15 mouse cellular contexts compared by ENCODE assay signal in the genomic region with DNA sequence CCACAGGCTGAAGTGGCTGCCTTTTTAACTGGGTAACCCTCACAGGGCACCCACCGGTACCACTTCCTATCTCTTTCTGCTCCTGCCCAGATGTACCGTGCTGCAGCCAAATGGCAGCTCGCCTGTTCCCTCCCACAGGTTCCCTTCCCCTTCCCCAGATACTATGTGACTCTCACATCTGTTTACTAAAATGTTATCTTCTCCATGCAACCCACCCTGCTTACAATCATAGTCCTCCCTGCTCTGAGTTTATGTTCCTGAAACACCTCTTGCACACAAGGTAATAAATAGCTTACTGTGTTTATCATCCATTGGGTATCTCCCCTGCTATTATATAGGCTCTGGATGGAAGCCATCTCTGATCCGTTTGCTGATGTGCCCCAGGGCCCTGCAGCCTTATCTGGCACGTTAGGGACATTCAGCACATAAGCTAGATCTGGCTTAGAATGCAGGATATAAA.
DNase-seq lines count a peak whose midpoint lies in the region; ATAC-seq lines count a peak whose summit lies in the region.
"Had no signal": no experiment of that assay in that cellular context is flagged by ENCODE, and none has a peak within 500 bp of the region (broad histone marks: within the 10 kb centered on the region; RNA-seq: fewer than 3 reads in every experiment).

No protein-coding gene starts in this region.

- H3K27me3 ChIP-seq in forebrain, embryonic 10.5 days (ENCODE audit: poor library complexity, severe bottlenecking) = 0 out of 2 replicates have a peak, but pooled peaks cover 3% of the 10 kb centered on the region
- no peaks in the 10 kb centered on the region for H3K27me3 ChIP-seq in forebrain, embryonic 15.5 days
- no peaks in the 10 kb centered on the region for H3K27me3 ChIP-seq in hindbrain, embryonic 11.5 days (ENCODE audit: control insufficient read depth, insufficient read depth, low read length)
- no peaks in the 10 kb centered on the region for H3K27me3 ChIP-seq in hindbrain, embryonic 14.5 days (ENCODE audit: control insufficient read depth, insufficient read depth, low read length)
- no peaks in the 10 kb centered on the region for H3K27me3 ChIP-seq in limb, embryonic 10.5 days (ENCODE audit: low read depth, poor library complexity, severe bottlenecking)
- H3K27me3 ChIP-seq: CH12.LX; limb, embryonic 12.5 days; midbrain, embryonic 15.5 days; stomach, embryonic 15.5 days had no signal

- WGBS in forebrain, embryonic 10.5 days = 85% methylated on average over 5 of the region's 5 CpGs
- 62% methylated on average over 5 of the region's 5 CpGs for WGBS in forebrain, embryonic 15.5 days
- WGBS in hindbrain, embryonic 11.5 days = 74% methylated on average over 5 of the region's 5 CpGs
- 67% methylated on average over 5 of the region's 5 CpGs for WGBS in hindbrain, embryonic 14.5 days
- 54% methylated on average over 5 of the region's 5 CpGs for WGBS in limb, embryonic 10.5 days

- no peak for DNase-seq in forebrain, embryonic 10.5 days (ENCODE audit: extremely low spot score, low spot score)
- DNase-seq in hindbrain, embryonic 11.5 days (ENCODE audit: low spot score) = no peak
- DNase-seq in hindbrain, embryonic 14.5 days (ENCODE audit: low spot score) = no peak
- peak; percentile 40 for DNase-seq in MEL-GATA-1-ER (ENCODE audit: extremely low read depth, low read depth)
- DNase-seq in limb, embryonic 10.5 days (ENCODE audit: low spot score) = no peak
- no peak for DNase-seq in cerebellum, adult 11 months
- no peak for DNase-seq in spleen, adult 18-20 months
- DNase-seq: adrenal gland, adult 8-10 months; cerebellum, adult 9-11 months; kidney, adult 9 months had no signal

- peaks cover 66% of the 10 kb centered on the region for H3K4me1 ChIP-seq in forebrain, embryonic 10.5 days
- H3K4me1 ChIP-seq in forebrain, embryonic 15.5 days = peaks cover 6% of the 10 kb centered on the region
- peaks cover 7% of the 10 kb centered on the region for H3K4me1 ChIP-seq in hindbrain, embryonic 11.5 days (replicated peaks; ENCODE audit: control insufficient read depth, insufficient read depth, low read length)
- peaks cover 9% of the 10 kb centered on the region; the same call in 1 of the 2 replicates for H3K4me1 ChIP-seq in hindbrain, embryonic 14.5 days (replicated peaks; ENCODE audit: control insufficient read depth, insufficient read depth, low read length)
- H3K4me1 ChIP-seq in limb, embryonic 10.5 days = peaks cover 38% of the 10 kb centered on the region

- H3K36me3 ChIP-seq in forebrain, embryonic 10.5 days (replicated peaks) = no peaks in the 10 kb centered on the region
- no peaks in the 10 kb centered on the region for H3K36me3 ChIP-seq in forebrain, embryonic 15.5 days
- H3K36me3 ChIP-seq in hindbrain, embryonic 11.5 days (ENCODE audit: control insufficient read depth, insufficient read depth, low read length) = no peaks in the 10 kb centered on the region
- no peaks in the 10 kb centered on the region for H3K36me3 ChIP-seq in hindbrain, embryonic 14.5 days (replicated peaks; ENCODE audit: control insufficient read depth, insufficient read depth)
- no peaks in the 10 kb centered on the region for H3K36me3 ChIP-seq in limb, embryonic 10.5 days
- H3K36me3 ChIP-seq: limb, embryonic 12.5 days; midbrain, embryonic 15.5 days; stomach, embryonic 15.5 days had no signal

- no peak for ATAC-seq in forebrain, embryonic 15.5 days (replicated peaks)
- ATAC-seq in hindbrain, embryonic 11.5 days (ENCODE audit: low FRiP score) = no peak
- ATAC-seq in hindbrain, embryonic 14.5 days (ENCODE audit: low FRiP score) = no peak
- ATAC-seq: midbrain, embryonic 15.5 days had no signal

- H3K4me2 ChIP-seq in forebrain, embryonic 15.5 days (replicated peaks) = no peak overlapping the region
- H3K4me2 ChIP-seq in hindbrain, embryonic 11.5 days (replicated peaks; ENCODE audit: low read depth, low read length) = no peak overlapping the region
- no peak overlapping the region for H3K4me2 ChIP-seq in hindbrain, embryonic 14.5 days (replicated peaks)
- H3K4me2 ChIP-seq: limb, embryonic 12.5 days; midbrain, embryonic 15.5 days; stomach, embryonic 15.5 days had no signal

- peak overlapping the region; percentile 73 for H3K27ac ChIP-seq in forebrain, embryonic 10.5 days
- no peak overlapping the region for H3K27ac ChIP-seq in forebrain, embryonic 15.5 days (replicated peaks)
- 0 out of 2 replicates have a peak overlapping the region, but pooled peaks have one; percentile 13 for H3K27ac ChIP-seq in hindbrain, embryonic 11.5 days (ENCODE audit: low read depth, low read length)
- H3K27ac ChIP-seq in hindbrain, embryonic 14.5 days = no peak overlapping the region
- peak overlapping the region; percentile 51; the same call in 1 of the 2 replicates for H3K27ac ChIP-seq in limb, embryonic 10.5 days
- H3K27ac ChIP-seq: limb, embryonic 12.5 days; midbrain, embryonic 15.5 days; stomach, embryonic 15.5 days had no signal

- H3K9me3 ChIP-seq in forebrain, embryonic 10.5 days = no peaks in the 10 kb centered on the region
- H3K9me3 ChIP-seq in forebrain, embryonic 15.5 days = no peaks in the 10 kb centered on the region
- H3K9me3 ChIP-seq in hindbrain, embryonic 11.5 days (ENCODE audit: control insufficient read depth, low read length) = no peaks in the 10 kb centered on the region
- H3K9me3 ChIP-seq in hindbrain, embryonic 14.5 days (ENCODE audit: control insufficient read depth, low read length) = no peaks in the 10 kb centered on the region
- no peaks in the 10 kb centered on the region for H3K9me3 ChIP-seq in limb, embryonic 10.5 days (replicated peaks)
- H3K9me3 ChIP-seq: limb, embryonic 12.5 days; midbrain, embryonic 15.5 days; stomach, embryonic 15.5 days had no signal

- no peak overlapping the region for H3K9ac ChIP-seq in forebrain, embryonic 15.5 days (replicated peaks)
- no peak overlapping the region for H3K9ac ChIP-seq in hindbrain, embryonic 11.5 days (ENCODE audit: low read depth, low read length)
- H3K9ac ChIP-seq in hindbrain, embryonic 14.5 days = no peak overlapping the region
- H3K9ac ChIP-seq: limb, embryonic 12.5 days; midbrain, embryonic 15.5 days; stomach, embryonic 15.5 days had no signal

- no peak overlapping the region for H3K4me3 ChIP-seq in forebrain, embryonic 10.5 days
- H3K4me3 ChIP-seq in forebrain, embryonic 15.5 days = no peak overlapping the region
- H3K4me3 ChIP-seq in hindbrain, embryonic 11.5 days (ENCODE audit: low read depth, low read length) = no peak overlapping the region
- no peak overlapping the region for H3K4me3 ChIP-seq in hindbrain, embryonic 14.5 days (replicated peaks; ENCODE audit: low read length)
- no peak overlapping the region for H3K4me3 ChIP-seq in limb, embryonic 10.5 days
- H3K4me3 ChIP-seq: limb, embryonic 12.5 days; midbrain, embryonic 15.5 days; stomach, embryonic 15.5 days had no signal

Comparison
In these comparisons a context has a peak if more than half of its experiments do, and no peak if none do; other contexts are left out.
1. H3K27ac ChIP-seq: peak in forebrain, embryonic 10.5 days (single experiment), hindbrain, embryonic 11.5 days (single experiment) and limb, embryonic 10.5 days (single experiment); none in forebrain, embryonic 15.5 days (single experiment) and hindbrain, embryonic 14.5 days (single experiment).